Mouse (Mus musculus) heart, adult 18-20 months (tissue): ENCODE results near the gene Atg7. TPM values are rescaled to one million over a fixed set of nuclear protein-coding genes. Genes with fewer than 3 reads are reported as not detected.
"Not testable (repeated sequence)": the region's sequence is repeated elsewhere in the genome, so short reads cannot be mapped to it uniquely, and the experiment has no call there.

Experiments used
- DNase-seq, 2 experiments: peaks; one replicate each; pipeline ENCODE4 v3.0.0; 2021 to 2022; ENCODE audit warnings: mixed read lengths in 1 of 2
- total RNA-seq, 2 experiments: library from RNA; stranded (reverse); gene quantifications; 2 replicates each; pipeline ENCODE4 v1.2.3; 2021

The Atg7 gene
- total RNA-seq, 2 experiments from 2014 or later, result 11.0 to 13.2 TPM

DNA sequence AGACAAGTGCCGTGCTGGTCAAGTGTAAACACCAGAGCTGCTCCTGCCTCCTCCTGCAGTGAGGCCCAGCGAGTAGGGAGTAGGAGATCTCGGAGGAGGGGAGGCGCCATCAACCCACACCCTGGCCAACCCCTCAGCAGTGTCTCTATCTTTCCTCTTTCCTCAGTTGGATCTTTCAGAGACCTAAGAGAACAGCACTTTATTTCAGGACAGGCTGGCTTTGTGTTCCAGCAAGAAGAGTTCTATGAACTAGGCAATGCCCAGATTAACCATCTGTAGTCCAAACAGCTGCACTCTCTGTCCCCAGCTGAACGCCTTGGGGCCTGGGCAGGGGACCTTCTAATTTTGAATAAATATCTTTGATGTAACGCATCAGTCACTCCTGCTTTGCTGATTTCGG is 239.8 kb downstream of the Atg7 start:
- DNase-seq, result no peak

DNA sequence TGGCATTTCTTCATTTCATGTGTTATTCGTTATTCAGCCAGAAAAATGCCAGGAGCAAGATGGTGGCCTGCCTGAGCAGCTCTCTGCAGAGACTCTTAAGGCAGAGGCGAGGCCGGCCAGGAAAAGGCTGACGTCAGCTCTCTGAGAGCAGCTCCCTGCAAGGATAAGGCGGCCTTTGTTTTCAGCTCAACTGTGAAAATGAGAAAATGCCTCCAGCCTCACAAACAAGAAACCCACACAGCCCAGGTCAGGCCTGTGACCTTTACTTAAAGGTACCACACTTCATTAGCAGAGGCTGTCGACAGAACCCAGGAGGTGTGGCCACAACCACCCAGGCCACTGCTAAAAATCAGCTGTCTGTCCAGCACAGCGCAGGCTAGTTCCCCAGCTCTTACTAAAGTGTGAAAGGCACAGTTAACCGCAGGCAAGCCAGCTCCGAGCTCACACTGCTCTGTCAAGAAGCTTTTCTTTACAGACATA is 240.4 kb downstream of the Atg7 start:
- peak; percentile 80 to 86 for DNase-seq

DNA sequence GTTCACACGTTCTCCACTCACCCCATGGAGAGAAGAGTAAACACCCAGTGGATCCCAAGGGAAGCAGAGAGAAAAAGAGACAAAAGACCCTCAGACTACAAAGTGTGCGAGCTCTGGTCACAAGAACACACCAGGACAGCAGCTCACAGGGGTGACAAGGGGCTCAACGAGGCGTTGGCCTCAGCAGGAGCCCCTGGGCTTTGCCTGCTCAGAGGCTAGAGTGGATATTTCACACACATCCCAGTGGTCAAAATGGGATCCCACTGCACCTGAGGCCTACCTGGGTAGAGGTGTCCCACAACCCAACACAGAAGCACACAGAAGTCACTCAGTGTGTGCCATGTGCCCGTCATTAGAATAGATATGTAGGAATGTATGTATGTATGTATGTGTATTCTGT is 242.2 kb downstream of the Atg7 start:
- no peak for DNase-seq

DNA sequence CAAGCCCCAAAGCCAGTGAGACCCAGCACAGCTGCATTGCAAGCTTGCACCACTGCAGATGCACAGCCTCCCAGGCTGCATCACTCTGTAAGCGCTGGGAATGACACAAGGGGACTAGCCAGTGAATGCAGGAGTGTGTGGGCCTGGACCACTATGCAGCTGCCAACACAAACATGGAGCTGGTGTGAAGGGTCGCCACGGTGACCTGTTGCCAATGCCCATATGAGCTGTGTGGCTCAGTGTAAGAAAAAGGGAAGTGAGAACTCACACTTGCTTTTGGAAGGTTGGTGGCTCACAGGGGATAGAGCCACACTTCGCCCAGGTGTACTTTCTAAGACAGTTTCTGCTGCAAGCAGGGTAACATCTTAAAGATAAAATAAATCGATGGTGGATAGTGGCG is 243.1 kb downstream of the Atg7 start:
- DNase-seq, result no peak

DNA sequence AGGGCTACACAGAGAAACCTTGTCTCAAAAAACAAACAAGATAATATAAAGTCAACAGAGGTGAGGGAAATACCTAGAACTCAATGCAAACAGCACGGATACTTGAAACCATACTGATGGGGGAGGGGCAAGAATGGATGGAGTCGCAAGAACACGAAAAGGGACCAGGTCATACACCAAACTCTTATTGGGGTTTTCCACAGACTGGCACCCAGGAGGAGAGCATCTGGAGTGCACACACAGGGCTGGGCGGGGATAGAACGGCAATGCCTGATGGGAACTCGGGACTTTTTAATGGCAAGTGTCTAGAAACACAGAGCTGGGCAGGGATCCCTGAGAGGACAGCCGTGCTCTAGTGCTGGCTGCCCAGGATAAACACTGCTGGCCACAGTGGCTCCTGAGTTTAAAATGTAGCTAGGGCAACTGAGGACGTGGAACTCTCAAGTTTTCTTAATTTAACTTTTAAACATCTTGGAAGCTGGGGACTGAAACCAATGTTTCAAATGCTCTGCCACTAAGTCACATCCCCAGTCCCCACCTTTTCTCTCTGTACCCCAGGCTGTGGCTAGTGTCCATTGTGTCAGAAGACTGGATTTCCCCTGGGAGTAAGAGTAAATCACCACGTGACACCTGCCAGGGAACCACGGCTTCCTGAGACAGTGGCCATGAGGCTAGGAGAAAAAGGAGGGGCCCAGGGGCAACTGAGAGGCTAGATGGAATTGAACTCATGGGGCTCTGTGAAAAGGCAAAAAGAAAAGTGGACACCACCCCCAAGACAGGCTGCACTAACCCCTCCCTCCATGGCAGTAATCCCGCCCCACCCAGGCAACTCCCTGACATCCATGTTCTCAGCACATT is 243.8 kb downstream of the Atg7 start:
- no peak for DNase-seq

DNA sequence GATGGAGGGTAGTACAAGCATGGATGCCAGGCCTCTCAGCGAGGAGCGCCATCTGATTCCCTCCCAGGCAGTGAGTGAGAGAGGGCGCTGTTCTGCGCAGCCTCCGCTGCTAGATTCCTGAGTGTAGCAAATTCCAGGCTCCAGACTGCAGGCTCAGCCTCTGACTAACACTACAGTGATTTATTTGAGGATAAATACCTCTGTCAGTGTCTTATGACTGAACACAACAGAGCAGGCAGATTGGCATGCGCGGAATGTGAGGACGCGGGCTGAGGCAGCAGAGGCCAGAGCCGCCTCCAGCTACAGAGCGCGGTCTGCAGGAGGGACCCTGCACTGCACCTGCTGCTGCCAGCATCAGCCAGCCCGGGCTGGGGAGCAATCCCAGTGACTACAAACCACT is 246.0 kb downstream of the Atg7 start:
- peak; percentile 81 to 85 for DNase-seq

DNA sequence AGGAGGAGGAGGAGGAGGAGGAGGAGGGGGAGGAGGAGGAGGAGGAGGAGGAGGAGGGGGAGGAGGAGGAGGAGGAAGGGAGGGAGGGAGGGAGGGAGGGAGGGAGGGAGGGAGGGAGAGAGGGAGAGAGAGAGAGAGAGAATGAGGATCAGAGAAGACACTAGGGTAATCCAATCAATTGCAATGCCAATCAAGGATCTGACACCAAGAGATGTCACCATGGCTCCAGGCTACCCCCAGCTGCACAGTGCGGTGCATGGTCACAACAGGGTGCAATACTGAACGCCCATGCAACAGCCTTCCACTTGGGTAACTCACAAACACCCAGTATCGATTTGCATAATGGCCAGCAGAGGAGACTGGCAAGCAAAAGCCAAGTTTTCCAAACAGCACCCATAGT is 247.1 kb downstream of the Atg7 start:
- not testable (repeated sequence) for DNase-seq

DNA sequence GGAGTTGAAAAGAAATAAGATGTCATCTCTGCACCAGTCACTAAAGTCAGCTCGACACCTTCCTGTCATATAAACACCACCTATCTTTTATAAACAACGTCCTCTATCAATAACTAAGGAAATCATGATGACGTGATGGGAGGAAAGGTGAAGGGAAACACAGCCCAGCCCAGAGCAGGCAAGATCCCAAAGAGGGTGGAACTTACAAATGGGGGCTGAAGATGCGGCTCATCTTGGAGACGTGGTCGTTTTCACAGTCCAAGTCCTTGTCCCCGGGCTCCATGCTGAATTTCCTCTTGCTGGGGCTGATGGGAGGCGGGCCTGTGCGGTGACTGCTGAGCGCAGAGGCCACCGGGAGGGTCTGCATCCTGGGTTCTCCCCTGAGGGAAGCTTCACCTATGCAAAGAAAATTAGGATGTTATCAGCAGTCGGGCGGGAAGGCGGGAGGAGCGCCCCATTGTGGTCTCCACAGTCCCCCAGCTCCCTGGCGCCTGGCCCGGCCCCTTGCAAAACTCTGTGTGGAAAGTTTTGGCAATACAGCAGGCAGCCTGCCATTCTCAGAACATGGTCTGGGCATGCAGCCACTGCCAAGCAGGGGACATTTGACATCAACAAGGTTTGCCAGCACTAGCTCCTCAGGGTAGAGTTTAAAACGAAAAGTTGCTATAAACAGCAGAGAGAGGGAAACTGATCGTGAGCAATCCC is 247.7 kb downstream of the Atg7 start:
- DNase-seq, result peak; percentile 92 to 96

DNA sequence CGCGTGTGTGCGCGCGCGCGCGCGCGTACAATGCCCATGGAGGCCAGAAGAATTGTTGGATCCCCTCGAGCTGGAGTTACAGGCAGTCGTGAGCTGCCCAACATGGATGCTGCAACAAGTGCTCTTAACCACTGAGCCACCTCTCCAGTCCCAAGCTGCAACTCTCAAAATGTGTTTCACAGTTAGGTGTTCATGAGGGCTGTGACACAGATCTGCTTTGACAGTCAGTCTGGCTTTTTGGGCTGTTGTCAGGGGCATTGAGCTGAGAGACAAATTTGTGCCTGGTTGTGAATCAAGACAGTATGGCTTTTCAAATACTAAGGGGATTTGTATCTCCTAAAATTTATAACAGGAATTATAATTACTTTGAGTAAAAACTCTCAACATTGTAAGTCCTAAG is 248.4 kb downstream of the Atg7 start:
- no peak for DNase-seq

DNA sequence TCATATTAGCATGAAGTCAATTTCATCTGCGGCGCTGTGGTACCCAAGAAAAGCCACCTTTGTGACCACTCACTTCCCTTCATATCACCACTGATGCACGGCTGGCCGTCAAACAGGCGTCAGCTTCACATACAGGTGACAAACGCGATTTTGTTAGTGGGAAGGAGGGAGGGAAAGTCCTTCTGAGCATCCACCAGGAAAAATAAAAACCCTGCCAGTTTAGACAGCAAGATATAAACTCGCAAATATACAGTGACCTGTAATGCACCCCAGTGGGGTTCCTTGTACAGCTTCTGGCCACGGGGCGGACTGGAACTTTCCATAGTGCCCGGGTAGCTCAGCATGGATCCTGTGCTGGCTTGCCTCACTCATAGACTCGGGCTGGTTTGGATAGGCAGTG is 248.9 kb downstream of the Atg7 start:
- no peak for DNase-seq

DNA sequence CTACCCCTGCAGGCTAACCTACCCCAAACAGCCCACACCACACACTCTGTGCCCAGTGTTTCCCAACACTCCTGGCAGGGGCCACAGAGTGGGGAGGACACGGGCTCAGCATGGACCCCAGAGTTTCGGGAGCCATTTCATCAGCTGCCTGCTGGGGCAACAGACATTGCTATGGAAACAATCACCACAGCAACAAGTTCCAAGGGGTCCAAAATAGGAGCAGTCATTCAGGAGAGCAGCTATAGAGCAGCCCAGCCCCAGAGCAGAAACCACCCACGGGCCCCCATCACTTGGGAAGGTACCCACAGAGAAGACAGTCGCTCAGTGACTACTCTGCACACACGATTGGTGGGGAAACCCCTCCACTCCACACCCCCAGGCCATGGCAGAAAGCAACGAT is 249.5 kb downstream of the Atg7 start:
- peak; percentile 72 to 79 for DNase-seq

DNA sequence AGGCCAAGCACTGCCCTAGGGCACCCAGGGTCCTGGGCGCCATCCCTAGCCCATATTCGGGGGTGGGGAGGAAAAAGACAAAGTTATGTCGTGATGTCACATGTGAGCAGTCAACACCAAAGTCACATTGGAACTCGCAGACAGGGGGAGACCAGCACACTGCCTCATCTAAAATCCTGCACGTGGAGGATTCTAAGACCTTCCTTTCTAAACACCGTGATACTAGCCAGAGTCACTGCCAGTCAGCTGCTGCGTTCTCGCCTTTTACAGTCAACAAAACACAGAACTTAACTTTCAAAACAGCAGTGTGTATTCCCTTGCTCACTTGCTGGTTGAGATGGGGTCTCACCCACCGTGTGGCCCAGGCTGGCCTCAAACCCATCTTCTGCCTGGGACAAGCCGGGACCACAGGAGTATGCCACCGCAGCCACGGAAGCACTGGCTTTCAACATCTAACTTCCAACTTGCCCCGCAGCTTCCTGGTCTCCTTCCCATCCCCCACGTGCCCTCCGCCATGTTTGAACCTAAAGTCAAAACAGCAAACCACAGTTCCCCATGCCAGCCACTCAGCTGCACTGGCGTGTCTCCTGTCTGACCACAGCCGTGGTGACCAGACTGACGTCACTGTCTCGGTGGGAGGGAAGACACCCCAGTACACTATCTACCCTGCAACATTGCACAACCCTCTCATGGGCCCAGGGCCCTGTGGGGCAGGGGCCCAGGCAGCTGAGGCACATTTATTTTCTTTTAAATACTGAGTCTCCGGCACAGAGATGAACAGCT is 250.7 kb downstream of the Atg7 start:
- peak; percentile 90 to 92 for DNase-seq

DNA sequence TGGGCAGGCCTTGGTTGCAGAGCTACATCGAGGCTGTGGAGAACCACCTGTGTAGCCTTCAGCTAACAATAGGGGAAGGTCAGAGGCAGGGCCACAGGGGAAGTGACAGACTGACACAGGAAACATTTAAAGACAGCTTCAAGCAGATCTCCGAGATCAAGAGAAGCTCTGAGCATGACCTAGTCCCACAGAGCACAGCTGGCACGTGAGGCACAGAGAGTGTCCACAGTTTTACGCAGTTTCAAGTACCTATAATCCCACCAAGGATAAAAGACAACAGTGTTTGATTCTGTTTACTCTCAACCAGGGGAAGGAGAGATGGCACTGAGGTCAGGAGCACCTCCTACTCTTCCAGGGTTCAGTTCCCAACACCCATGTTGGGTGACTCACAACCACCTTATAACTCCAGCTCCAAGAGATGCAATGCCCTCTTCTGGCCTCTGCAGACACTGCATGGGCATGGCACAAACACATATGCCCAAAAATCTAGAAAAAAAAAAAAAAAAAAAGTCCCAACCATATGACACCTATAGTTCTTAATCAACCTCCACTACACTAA is 251.7 kb downstream of the Atg7 start:
- DNase-seq, result no peak

DNA sequence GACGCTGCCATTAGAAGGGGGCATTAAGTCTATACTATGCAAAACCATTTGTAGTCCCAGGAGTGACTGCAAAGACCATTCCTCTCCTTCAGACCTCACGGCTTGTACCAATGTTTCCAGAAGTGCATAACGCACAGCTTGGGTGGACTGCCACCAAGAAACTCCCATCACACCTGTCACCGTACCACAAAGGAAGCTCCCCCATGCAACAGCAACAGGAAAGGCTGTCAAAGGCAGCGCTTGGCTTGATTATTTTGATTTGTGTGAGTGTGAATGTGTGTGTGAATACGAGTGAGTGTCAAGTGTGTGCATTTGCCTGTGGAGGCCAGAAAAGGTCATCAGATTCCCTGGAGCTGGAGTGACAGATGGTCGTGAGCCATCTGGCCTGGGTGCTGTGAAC is 252.3 kb downstream of the Atg7 start:
- DNase-seq, result no peak

DNA sequence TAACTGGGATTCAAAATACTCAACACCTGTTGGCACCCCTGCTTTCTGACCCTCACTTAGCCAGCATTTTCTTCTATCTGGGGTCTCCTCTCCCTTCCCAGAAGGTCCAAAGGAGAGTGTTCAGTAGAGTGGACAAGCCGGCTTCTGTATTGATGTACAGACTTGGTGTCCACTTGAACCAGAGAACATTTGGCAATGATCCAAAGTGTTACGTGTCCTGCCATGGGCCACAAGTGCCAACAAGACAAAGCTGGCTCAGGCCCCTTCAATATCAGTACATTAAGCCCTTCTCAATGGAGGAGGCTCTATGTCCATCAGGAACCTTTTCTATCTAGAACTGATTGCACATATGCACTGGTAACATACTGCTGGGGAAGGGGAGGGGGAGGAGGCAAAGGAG is 253.4 kb downstream of the Atg7 start:
- no peak for DNase-seq

DNA sequence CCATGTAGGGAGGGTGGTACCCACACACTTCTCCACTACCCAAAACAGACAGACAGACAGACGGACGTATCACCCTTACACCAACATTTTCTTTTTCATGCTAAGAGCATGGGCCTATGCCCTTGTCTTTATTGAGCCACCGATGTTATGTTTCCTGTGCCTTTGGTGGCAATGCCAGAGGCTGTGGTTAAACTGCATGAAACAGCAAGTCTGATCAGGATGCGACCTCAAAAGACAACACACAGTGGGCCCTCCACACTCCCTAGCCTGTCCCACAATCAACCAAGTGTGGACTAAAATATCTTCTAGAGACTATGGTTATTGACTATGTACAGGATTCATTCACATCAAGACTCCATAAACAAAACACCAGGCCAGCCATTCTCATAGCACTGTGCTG is 256.1 kb downstream of the Atg7 start:
- DNase-seq, result no peak

DNA sequence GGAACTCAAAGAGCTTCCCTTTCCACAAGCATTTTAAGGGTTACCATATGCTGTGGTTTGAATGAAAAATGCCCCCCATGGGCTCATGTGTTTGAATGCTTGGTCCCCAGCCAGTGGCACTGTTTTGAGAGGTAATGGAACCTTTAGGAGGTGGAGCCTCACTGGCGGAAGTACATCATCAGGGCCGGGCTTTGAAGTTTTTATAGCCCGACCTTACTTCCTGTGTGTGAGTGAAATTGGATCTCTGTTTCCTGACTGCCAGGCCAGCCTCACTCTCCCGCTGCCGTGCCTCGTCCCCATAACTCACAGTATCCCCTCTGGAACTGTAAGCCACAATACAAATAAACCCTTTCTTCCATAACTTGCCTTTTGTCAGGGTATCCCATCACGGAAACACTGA is 256.8 kb downstream of the Atg7 start:
- DNase-seq, result no peak

DNA sequence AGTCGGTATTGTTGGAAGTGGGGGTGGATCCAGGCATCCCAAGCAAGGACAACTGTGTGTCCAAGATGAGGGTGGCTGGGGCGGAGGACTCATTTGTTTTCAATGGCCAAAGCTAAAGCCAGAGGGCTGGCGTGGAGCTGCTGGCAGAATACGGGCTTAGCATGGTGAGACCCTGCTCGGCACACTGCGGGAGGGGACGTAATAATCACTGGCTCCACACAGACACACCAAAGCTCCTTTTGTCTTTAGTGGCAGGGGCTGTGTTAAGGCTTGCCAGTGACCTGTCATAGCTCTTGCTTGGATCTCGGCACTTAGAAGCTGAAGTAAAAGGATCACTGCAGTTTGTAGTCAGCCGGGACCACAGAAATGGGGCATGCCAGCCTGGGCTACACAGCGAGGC is 257.3 kb downstream of the Atg7 start:
- DNase-seq, result no peak

DNA sequence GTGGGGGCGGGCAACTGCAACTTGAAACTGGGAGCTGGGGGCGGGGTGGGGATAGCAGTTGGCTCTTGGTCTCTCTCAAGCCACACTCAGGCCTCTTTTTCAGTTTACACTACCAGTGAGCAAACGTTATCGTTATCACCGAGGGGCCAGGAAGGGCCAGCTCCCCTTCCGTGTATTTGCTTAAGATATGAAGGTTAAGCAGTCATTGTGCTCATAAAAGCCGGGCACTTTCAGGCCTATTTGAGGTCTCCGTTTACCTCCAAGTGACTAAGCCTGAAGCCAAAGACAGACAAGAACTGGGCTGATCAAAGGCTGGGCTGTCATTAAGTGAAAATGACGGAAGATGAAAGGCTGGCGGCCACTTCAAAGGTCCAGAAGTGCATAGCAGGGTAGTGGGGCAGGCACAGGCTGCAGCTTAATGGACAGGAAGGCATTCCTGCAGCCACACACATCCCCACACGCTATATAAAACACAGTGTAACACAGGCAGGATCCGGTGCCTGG is 258.5 kb downstream of the Atg7 start:
- peak in 1 of 2 experiments; percentile 52 for DNase-seq

DNA sequence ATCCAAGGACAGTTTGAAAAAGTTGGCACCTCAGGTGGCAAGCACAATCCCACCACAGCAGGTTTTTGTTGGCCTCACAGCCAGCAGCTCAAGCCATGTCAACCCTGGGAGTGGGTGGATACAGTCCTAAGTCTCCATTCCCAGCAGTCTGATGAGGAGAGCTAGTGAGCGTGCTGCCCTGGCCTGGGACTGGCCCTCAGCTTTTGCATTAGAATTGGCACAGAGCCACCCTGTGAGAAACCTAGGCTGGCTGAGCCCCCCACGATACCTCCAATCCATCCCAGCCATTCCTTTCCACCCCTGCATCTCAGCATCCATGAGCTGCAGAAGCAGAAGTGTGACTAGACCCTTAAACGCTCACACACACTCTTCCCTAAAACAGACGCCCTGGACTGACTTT is 259.0 kb downstream of the Atg7 start:
- DNase-seq, result no peak

DNA sequence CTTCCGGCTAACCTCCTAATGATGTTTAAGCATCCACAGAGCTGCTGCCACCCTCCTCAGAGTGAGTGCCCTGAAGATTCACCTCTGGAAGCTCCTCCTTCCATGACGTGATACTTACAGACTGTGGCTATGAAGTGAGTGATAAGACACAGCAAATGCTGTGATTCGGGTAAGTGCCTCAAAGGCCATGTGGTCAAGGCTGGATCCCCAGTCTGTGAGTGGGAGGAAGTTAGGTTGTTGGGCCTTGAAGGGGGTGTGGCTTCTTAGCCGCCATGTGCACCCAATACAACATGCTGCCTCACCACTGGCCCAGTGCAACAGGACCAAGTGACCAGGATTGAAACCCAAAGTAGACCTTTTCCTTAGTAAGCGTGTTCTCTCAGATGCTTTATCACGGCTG is 261.3 kb downstream of the Atg7 start:
- no peak for DNase-seq

DNA sequence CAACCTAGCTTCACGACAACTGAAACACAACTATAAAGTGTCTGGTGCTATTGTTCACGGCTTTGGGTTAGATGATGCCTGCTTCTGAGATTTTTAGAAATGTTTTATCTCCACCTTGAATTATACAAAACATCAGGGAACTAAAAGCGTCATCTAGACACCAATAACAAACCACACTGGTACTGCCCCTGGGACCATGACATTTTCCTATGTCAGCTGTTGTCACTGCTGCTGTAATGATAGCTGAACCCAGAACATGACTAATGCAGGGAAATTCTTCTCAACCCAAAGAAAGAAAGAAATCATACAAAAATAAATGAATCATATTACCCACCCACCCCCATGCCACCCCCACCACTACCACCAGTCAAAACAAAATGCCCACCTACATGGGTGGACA is 261.9 kb downstream of the Atg7 start:
- no peak for DNase-seq
